Mouse (Mus musculus) limb, embryonic 14.5 days (tissue): ENCODE data around the gene Prkar1b. TPM values are rescaled to one million over a fixed set of nuclear protein-coding genes. Genes with fewer than 3 reads are reported as not detected.

Experiments
- ATAC-seq: fragments of 200-750 bp; cut with Nextera tagmentation; 2 replicates; pipeline ENCODE4 v1.8.0; 2017; ENCODE audit warnings: low read depth, moderate number of reproducible peaks, moderate TSS enrichment; ENCODE audit not compliant: low FRiP score
- DNase-seq: peaks from one replicate; pipeline ENCODE4 v3.0.0-alpha.2; 2015; ENCODE audit warnings: low spot score
- H3K27ac ChIP-seq: fragments of 300-500 bp; sonication (generic); replicated peaks from 2 replicates; pipeline ENCODE4 v1.5.1; 2014; ENCODE audit warnings: low read depth, mild to moderate bottlenecking, low read length, moderate library complexity, mixed read lengths
- H3K27me3 ChIP-seq: fragments of 300-500 bp; sonication (generic); 2 replicates; pipeline ENCODE4 v1.6.1; 2014; ENCODE audit warnings: low read length, mixed read lengths; ENCODE audit not compliant: control insufficient read depth, insufficient read depth
- H3K36me3 ChIP-seq: fragments of 300-500 bp; sonication (generic); 2 replicates; pipeline ENCODE4 v1.6.1; 2014; ENCODE audit warnings: mild to moderate bottlenecking, low read length, moderate library complexity, mixed read lengths; ENCODE audit not compliant: control insufficient read depth, insufficient read depth
- H3K4me1 ChIP-seq: fragments of 300-500 bp; sonication (generic); 2 replicates; pipeline ENCODE4 v1.6.1; 2014; ENCODE audit warnings: antibody characterized with exemption, low read length, mixed read lengths; ENCODE audit not compliant: control insufficient read depth, insufficient read depth
- H3K4me2 ChIP-seq: fragments of 300-500 bp; sonication (generic); replicated peaks from 2 replicates; pipeline ENCODE4 v1.6.1; 2014; ENCODE audit warnings: low read depth, mild to moderate bottlenecking, low read length, moderate library complexity; ENCODE audit not compliant: severe bottlenecking
- H3K4me3 ChIP-seq: fragments of 300-500 bp; sonication (generic); replicated peaks from 2 replicates; pipeline ENCODE4 v1.5.1; 2014; ENCODE audit warnings: low read length
- H3K9ac ChIP-seq: fragments of 300-500 bp; sonication (generic); 2 replicates; pipeline ENCODE4 v1.6.1; 2014; ENCODE audit warnings: mild to moderate bottlenecking, low read depth, low read length, moderate library complexity; ENCODE audit not compliant: severe bottlenecking
- H3K9me3 ChIP-seq: fragments of 300-500 bp; sonication (generic); 2 replicates; pipeline ENCODE4 v1.6.1; 2016; ENCODE audit warnings: low read length; ENCODE audit not compliant: control insufficient read depth
- POLR2A ChIP-seq: fragments of 200-500 bp; IDR thresholded peaks from 2 replicates; pipeline ENCODE4 v1.8.0; 2012; ENCODE audit warnings: inconsistent platforms, mild to moderate bottlenecking, moderate library complexity, borderline replicate concordance; ENCODE audit not compliant: insufficient read depth, insufficient read length; ENCODE audit errors: extremely low read depth
- WGBS: fragments of 180-500 bp; shearing (Covaris S2); extraction: QIAGEN DNeasy Blood & Tissue Kit; methylation state at CpG from one replicate; pipeline ENCODE4 v1.1.7; 2014; 5-methylcytosine and 5-hydroxymethylcytosine counted together
- polyA plus RNA-seq, 2 experiments: library from polyadenylated mRNA; depleted of rRNA in 1 of 2; stranded (reverse) in 1 of 2; unstranded in 1 of 2; fragments of >200 nt; fragmentation: Nextera tagmentation in 1 of 2; extraction: Ambion mirVana in 1 of 2; gene quantifications; 2 replicates each; pipeline versions ENCODE4 v1.2.1 to v1.2.3; 2012 to 2014

The Prkar1b gene
- polyA plus RNA-seq, 2 experiments, result 15.8 to 19.2 TPM

DNA sequence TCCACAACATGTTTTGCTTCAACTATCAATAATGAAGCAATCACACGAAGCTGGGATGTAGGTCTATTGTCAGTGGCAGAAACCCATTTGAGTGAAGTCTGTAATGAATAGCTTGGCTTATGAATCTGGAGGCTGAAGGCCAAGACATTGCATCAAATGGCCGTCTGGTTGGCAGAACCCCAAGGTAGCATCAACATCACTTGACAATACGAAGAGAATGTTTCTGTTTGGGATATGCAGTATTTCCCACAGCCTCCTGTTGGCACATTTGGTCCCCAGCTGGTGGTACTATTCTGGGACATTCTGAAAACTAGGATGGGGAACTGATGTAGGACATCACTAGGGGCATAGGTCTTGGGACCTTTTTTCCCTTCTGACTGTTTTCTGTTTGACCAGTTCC is 5.9 kb downstream of the Prkar1b start:
- WGBS, result 86% methylated on average over 3 of the region's 3 CpGs
- H3K9me3 ChIP-seq, result no peaks in the 10 kb centered on the region
- peaks cover under 1% of the 10 kb centered on the region; the same call in 1 of the 2 replicates for H3K4me1 ChIP-seq
- TF ChIP-seq POLR2A, result no peak
- no peak for ATAC-seq
- no peak for DNase-seq
- no peak overlapping the region for H3K4me2 ChIP-seq
- no peak overlapping the region for H3K27ac ChIP-seq
- no peak overlapping the region for H3K9ac ChIP-seq
- 0 out of 2 replicates have a peak, but pooled peaks cover 2% of the 10 kb centered on the region for H3K36me3 ChIP-seq
- no peaks in the 10 kb centered on the region for H3K27me3 ChIP-seq
- no peak overlapping the region for H3K4me3 ChIP-seq

DNA sequence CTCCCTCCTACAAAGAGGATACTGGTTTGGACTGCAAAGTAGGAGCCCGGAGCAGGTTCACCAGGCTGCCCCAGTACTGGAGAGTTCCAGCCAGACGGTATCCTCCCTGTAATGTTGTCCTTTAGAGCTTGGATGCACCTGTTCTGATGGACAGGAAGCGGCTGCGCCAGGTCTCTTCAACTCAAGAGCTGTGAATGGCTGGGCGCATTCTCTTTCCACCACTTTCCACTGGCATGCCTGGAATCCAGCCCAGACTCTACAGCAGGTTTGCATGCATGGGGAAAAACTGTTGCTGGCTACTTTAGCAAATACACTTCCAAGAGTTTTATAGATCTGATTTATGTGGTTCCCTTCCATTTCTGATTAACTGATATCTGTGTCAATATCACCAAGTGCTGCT is 8.5 kb downstream of the Prkar1b start:
- DNase-seq, result no peak
- ATAC-seq, result no peak
- TF ChIP-seq POLR2A, result no peak
- WGBS, result 72% methylated on average over 5 of the region's 5 CpGs
- no peak overlapping the region for H3K4me3 ChIP-seq
- no peaks in the 10 kb centered on the region for H3K27me3 ChIP-seq
- no peak overlapping the region for H3K27ac ChIP-seq
- H3K36me3 ChIP-seq, result no peaks in the 10 kb centered on the region
- no peak overlapping the region for H3K9ac ChIP-seq
- H3K4me1 ChIP-seq, result no peaks in the 10 kb centered on the region
- H3K4me2 ChIP-seq, result no peak overlapping the region
- H3K9me3 ChIP-seq, result no peaks in the 10 kb centered on the region

DNA sequence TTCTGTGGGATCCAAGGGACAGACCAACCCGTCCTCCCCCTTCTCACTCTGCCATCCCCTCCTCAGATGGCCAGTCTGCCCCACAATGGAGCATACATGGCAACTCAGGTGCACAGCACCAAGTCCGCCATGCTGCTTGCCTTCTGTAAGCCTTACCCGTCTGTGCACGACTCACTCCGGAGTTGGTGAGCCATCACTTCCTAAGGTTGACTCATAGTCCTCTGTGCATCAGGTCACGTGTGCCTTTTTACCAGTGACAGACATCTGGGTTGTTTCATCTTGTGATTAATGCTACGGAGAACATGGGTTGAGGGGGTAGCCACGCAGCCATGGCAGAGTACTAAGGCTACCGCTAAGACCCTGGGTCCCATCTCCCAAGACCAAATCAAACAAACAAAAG is 9.2 kb downstream of the Prkar1b start:
- no peak overlapping the region for H3K27ac ChIP-seq
- no peaks in the 10 kb centered on the region for H3K4me1 ChIP-seq
- no peaks in the 10 kb centered on the region for H3K36me3 ChIP-seq
- DNase-seq (no peak), ATAC-seq (no peak)
- H3K4me3 ChIP-seq, result no peak overlapping the region
- H3K9me3 ChIP-seq, result no peaks in the 10 kb centered on the region
- WGBS, result 92% methylated on average over 9 of the region's 9 CpGs
- H3K4me2 ChIP-seq, result no peak overlapping the region
- no peak for TF ChIP-seq POLR2A
- H3K9ac ChIP-seq, result no peak overlapping the region
- H3K27me3 ChIP-seq, result no peaks in the 10 kb centered on the region

DNA sequence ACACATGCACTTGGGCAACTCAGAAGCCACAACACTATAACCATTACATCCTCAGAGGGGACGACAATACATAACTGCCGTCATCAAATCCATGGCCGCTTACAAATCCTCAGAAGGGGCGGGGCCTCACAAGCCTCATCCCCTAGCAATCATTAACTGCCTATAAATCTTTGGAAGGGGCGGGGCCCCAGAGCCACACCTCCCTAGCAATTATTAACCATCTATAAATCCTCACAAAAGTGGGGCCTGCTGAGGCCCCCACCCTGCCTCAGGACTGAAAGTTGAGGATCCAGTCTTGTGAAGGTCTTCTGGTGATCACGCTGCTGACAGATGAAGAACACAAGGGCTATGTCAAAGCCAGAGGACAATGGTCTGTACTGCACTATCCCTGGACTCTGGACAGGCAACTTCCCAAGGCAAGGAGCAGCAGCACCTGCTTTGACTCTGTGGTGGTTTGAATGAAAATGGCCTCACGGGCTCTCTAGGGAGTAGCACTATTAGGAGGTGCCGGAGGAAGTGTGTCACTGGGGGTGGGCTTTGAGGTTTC is 10.8 kb downstream of the Prkar1b start:
- ATAC-seq, result no peak
- WGBS, result 68% methylated on average over 8 of the region's 8 CpGs

DNA sequence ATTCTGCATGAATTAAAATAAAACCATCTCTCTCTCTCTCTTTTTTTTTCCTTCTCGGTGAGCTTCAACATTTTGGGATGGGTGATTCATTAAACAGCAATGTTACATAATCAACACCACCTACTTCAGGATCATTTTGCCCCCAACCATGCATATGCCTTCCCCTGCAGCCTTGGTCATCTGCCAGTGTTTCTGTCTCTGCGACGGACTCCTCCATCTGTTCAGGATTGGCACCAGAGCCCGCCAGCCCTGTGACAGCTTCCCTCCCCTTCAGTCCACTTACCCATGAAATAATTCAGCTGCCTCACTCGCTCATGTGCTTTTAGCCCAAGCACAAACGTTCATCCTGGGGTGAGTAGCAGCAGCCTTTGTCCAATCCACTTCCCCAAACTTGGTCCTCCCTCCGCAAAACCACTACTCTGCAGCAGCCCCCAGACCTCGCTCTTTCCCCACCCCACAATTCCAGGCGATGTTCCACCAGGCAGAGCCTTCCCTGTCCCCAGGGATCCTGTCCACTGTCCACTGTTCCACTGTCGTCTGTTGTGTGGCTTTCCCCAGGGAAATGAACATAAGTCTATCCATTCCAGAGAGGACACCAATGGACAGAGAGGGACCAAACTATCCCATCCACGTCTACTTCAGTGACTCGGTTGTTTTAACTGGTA is 11.4 kb downstream of the Prkar1b start:
- TF ChIP-seq POLR2A, result no peak
- no peaks in the 10 kb centered on the region for H3K9me3 ChIP-seq

More for the DNA sequence above, 10.8 kb downstream of the Prkar1b start:
- Histone ChIP-seq H3K4me3 (no peak overlapping the region), H3K27me3 (no peaks in the 10 kb centered on the region), H3K4me1 (no peaks in the 10 kb centered on the region), H3K9me3 (no peaks in the 10 kb centered on the region), H3K27ac (no peak overlapping the region), H3K4me2 (no peak overlapping the region), H3K36me3 (no peaks in the 10 kb centered on the region), H3K9ac (no peak overlapping the region)
- TF ChIP-seq POLR2A, result no peak
- no peak for DNase-seq

More for the DNA sequence above, 11.4 kb downstream of the Prkar1b start:
- WGBS, result 68% methylated on average over 12 of the region's 12 CpGs
- H3K4me3 ChIP-seq, result no peak overlapping the region
- H3K36me3 ChIP-seq, result no peaks in the 10 kb centered on the region
- DNase-seq (no peak), ATAC-seq (no peak)
- H3K4me2 ChIP-seq, result no peak overlapping the region
- H3K9ac ChIP-seq, result no peak overlapping the region
- H3K4me1 ChIP-seq, result no peaks in the 10 kb centered on the region
- H3K27ac ChIP-seq, result no peak overlapping the region
- H3K27me3 ChIP-seq, result no peaks in the 10 kb centered on the region
